Mouse (Mus musculus): ENCODE measurements around the gene Cks2. TPM values are rescaled to one million over a fixed set of nuclear protein-coding genes. Genes with fewer than 3 reads are reported as not detected.

Gene Cks2
- polyA plus RNA-seq (2012; rRNA removed) = 34.8 and 36.5 TPM in 2 replicates

DNA sequence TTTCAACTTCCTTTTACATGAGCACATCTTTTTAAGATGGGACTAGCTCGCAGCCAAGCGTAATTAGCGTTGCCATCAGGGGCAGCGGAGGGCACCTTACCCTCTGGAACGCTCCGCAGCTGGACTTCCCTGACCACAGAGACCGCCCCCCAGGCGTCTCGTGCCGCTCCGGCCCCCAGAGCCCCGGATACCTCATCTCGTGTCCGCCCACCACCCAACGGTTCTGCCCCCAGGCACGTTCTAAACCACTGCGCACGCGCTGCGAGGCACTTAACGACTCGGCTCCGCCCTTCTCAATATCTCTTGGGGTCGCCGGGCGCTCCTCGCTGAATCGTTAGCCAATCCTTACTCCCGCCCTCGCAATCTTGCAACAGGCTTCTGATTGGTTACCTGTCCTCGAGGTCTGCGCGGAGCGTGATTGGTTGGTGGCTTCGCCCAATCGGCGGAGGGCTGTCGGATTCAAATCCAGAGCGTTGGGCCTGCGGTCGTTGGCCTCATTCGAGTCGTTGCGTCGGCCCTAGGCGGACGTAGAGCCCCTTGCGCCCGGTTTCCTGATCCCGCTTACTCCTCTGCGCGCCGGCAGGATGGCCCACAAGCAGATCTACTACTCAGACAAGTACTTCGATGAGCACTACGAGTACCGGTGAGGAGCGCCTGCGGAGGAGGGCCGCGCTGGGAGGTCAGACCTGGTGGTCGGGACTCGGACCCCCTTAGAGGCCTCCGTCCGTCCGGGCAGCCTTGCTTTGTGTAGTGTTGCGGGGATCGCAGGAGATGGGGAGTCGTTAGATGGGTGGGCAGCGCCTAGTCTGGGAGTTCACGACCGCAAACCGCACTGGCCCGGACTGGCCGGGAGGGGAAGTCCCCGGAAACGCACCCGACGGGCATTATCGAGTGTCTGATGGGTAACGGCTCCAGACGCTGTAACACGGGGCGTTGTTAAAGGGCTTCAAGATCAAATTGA lies at the start of gene Cks2:
Gene Cks2, plus strand, starts transcription at position 404 of the 961 bp plus-strand sequence.
- H3K36me3 ChIP-seq (ENCODE audit: control insufficient read depth, insufficient read depth, low read length) = no peaks in the 10 kb centered on the region
- peaks cover 8% of the 10 kb centered on the region; the same call in 1 of the 2 replicates for H3K4me1 ChIP-seq (ENCODE audit: control insufficient read depth, insufficient read depth, low read length)
- H3K4me3 ChIP-seq (ENCODE audit: insufficient read depth, low read depth, low read length) = peak within 1 kb of the TSS; percentile 90
- DNase-seq = peak; percentile 99
- peak within 1 kb of the TSS; percentile 81 for H3K27ac ChIP-seq (ENCODE audit: insufficient read depth, low read depth, low read length)
- under 1% methylated on average over 83 of the region's 83 CpGs for WGBS
- H3K27me3 ChIP-seq (replicated peaks; ENCODE audit: control insufficient read depth, insufficient read depth, low read length) = no peaks in the 10 kb centered on the region
- TF ChIP-seq CTCF (conservative IDR thresholded peaks at IDR 0.05; ENCODE audit: insufficient read depth, insufficient read length, low read depth, low read length) (no peak), POLR2A (IDR thresholded peaks at IDR 0.05; ENCODE audit: low read depth, low read length) (peak; percentile 47)

DNA sequence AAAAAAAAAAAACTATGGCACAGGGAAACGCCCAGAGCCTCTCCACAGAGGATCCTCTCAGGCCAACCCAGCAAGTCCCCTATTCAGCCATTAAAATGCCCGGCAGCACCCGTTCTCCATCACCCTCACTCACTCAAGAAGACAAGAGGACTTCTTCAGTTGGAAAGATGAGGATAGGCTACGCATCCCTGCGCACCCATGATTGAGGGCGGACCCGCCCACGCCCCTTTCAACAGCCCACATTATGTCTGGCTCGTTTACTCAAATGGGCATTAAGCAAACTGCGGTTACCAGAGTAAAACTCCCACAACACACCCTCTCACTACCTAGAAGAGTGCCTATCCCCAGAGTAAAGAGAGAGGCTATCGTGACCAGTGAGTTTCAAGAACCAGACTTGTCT lies 49.6 kb upstream of the Cks2 start:
- Histone ChIP-seq H3K27ac (ENCODE audit: insufficient read depth, low read depth, low read length) (no peak overlapping the region), H3K36me3 (ENCODE audit: control insufficient read depth, insufficient read depth, low read length) (no peaks in the 10 kb centered on the region), H3K27me3 (replicated peaks; ENCODE audit: control insufficient read depth, insufficient read depth, low read length) (no peaks in the 10 kb centered on the region; the same call in 1 of the 2 replicates), H3K4me3 (ENCODE audit: insufficient read depth, low read depth, low read length) (no peak overlapping the region), H3K4me1 (ENCODE audit: control insufficient read depth, insufficient read depth, low read length) (no peaks in the 10 kb centered on the region)
- 17% methylated on average over 11 of the region's 11 CpGs for WGBS
- no peak for DNase-seq
- TF ChIP-seq CTCF (conservative IDR thresholded peaks at IDR 0.05; ENCODE audit: insufficient read depth, insufficient read length, low read depth, low read length) = no peak
- TF ChIP-seq POLR2A (IDR thresholded peaks at IDR 0.05; ENCODE audit: low read depth, low read length) = no peak

DNA sequence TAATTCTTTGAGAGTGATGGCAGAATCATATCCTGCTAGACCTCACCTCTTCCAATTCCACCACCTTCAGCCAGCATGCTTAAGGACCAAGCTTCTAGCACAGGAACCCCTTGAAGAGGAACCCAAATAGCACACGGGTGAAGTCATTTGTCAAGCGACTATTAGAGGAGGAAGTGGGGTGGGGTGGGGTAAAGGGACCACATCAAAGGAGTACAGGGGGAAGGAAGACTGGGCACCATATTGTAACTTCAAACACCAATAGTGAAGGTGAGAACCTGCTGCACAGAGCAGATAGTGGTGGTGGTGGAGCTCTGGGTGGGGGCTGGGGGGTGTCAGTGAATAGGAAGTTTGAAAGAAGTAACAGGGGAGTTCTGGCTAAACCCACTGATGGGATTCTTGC lies 47.0 kb upstream of the Cks2 start:
- no peaks in the 10 kb centered on the region; the same call in 1 of the 2 replicates for H3K27me3 ChIP-seq (replicated peaks; ENCODE audit: control insufficient read depth, insufficient read depth, low read length)
- no peaks in the 10 kb centered on the region for H3K36me3 ChIP-seq (ENCODE audit: control insufficient read depth, insufficient read depth, low read length)
- DNase-seq = no peak
- 54% methylated on average over 2 of the region's 2 CpGs for WGBS
- TF ChIP-seq CTCF (conservative IDR thresholded peaks at IDR 0.05; ENCODE audit: insufficient read depth, insufficient read length, low read depth, low read length) (no peak), POLR2A (IDR thresholded peaks at IDR 0.05; ENCODE audit: low read depth, low read length) (no peak)
- no peak overlapping the region for H3K27ac ChIP-seq (ENCODE audit: insufficient read depth, low read depth, low read length)
- H3K4me3 ChIP-seq (ENCODE audit: insufficient read depth, low read depth, low read length) = no peak overlapping the region
- no peaks in the 10 kb centered on the region for H3K4me1 ChIP-seq (ENCODE audit: control insufficient read depth, insufficient read depth, low read length)

DNA sequence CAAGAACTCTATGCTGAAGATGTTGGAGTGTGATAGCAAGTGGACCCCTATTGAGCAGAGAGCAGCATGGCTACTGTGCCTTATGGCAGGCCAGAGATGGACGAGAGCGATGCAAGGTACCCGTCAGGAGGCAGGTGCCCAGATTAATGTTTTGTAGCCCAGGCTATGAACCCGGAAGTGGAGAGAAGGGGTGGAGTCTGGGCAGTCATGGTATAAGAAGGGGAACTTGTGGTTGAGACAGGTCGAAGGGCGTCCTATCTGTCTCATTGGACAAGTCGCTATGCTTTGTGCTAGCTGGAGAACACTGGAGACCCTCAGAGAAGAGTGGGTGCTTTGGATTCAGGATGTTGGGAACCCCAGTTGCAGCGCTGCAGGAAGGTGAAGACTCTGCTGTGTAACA lies 44.9 kb upstream of the Cks2 start:
- H3K4me1 ChIP-seq (ENCODE audit: control insufficient read depth, insufficient read depth, low read length) = no peaks in the 10 kb centered on the region
- no peak overlapping the region for H3K4me3 ChIP-seq (ENCODE audit: insufficient read depth, low read depth, low read length)
- no peak for DNase-seq
- no peak overlapping the region for H3K27ac ChIP-seq (ENCODE audit: insufficient read depth, low read depth, low read length)
- TF ChIP-seq POLR2A (IDR thresholded peaks at IDR 0.05; ENCODE audit: low read depth, low read length) (no peak), CTCF (conservative IDR thresholded peaks at IDR 0.05; ENCODE audit: insufficient read depth, insufficient read length, low read depth, low read length) (no peak)
- 87% methylated on average over 8 of the region's 8 CpGs for WGBS
- no peaks in the 10 kb centered on the region for H3K27me3 ChIP-seq (replicated peaks; ENCODE audit: control insufficient read depth, insufficient read depth, low read length)
- H3K36me3 ChIP-seq (ENCODE audit: control insufficient read depth, insufficient read depth, low read length) = no peaks in the 10 kb centered on the region

DNA sequence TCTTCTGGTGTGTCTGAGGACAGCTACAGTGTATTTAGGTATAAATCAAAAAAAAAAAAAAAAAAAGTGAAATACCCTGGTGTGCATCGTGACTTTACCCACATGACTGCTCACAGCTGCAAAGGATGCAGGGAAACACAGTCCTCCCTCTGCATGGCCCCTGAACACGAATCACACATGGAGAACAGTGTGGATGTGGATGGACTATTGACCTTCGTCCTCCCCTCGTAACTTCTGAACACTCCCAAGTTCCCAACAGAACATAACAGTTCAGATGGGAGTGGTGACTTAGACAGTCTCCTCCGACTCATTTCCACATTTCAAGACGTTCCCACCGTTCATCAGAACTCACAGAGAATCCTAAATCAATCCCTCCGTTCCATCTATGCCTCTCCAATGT lies 42.3 kb upstream of the Cks2 start:
- Histone ChIP-seq H3K36me3 (ENCODE audit: control insufficient read depth, insufficient read depth, low read length) (no peaks in the 10 kb centered on the region), H3K4me3 (ENCODE audit: insufficient read depth, low read depth, low read length) (no peak overlapping the region), H3K27ac (ENCODE audit: insufficient read depth, low read depth, low read length) (no peak overlapping the region), H3K27me3 (replicated peaks; ENCODE audit: control insufficient read depth, insufficient read depth, low read length) (no peaks in the 10 kb centered on the region), H3K4me1 (ENCODE audit: control insufficient read depth, insufficient read depth, low read length) (no peaks in the 10 kb centered on the region)
- DNase-seq = peak; percentile 11
- TF ChIP-seq CTCF (conservative IDR thresholded peaks at IDR 0.05; ENCODE audit: insufficient read depth, insufficient read length, low read depth, low read length) = no peak
- no peak for TF ChIP-seq POLR2A (IDR thresholded peaks at IDR 0.05; ENCODE audit: low read depth, low read length)
- WGBS = 36% methylated on average over 8 of the region's 8 CpGs

DNA sequence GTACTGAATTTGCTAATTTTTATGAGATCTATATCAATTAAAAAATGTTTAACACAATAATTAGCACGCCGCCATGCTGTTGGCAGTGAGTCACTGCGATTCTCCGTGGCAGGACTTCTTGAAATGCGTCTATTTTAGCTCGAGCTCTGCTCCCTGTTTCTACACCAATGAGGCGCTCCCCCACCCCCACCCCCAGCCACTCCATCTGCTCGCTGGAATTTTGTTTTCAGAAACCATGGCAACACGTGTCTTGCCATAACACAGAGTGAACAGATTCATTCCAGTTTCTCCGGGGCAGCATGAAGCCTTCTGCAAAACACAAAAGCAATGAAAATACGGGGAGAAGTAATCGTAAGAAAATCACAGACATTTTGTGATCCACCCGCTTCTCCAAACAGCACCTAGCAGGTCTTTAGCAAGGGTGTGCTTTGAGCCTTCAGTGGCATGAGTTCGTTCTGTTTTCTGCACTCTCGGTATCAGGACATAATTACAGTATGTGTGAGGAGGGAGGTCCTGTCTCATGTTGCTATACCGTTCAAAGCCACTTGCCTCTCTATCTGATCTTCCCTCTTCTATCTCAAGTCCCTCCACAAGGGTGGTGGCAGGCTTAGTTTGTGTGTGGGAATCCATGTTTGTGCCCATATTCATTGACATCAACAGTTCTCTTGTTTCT lies 41.7 kb upstream of the Cks2 start:
- 22% methylated on average over 16 of the region's 16 CpGs for WGBS
- TF ChIP-seq CTCF (conservative IDR thresholded peaks at IDR 0.05; ENCODE audit: insufficient read depth, insufficient read length, low read depth, low read length) (no peak), POLR2A (IDR thresholded peaks at IDR 0.05; ENCODE audit: low read depth, low read length) (no peak)
- no peak for DNase-seq
- Histone ChIP-seq H3K4me1 (ENCODE audit: control insufficient read depth, insufficient read depth, low read length) (no peaks in the 10 kb centered on the region), H3K36me3 (ENCODE audit: control insufficient read depth, insufficient read depth, low read length) (no peaks in the 10 kb centered on the region), H3K27ac (ENCODE audit: insufficient read depth, low read depth, low read length) (no peak overlapping the region), H3K27me3 (replicated peaks; ENCODE audit: control insufficient read depth, insufficient read depth, low read length) (no peaks in the 10 kb centered on the region), H3K4me3 (ENCODE audit: insufficient read depth, low read depth, low read length) (no peak overlapping the region)

DNA sequence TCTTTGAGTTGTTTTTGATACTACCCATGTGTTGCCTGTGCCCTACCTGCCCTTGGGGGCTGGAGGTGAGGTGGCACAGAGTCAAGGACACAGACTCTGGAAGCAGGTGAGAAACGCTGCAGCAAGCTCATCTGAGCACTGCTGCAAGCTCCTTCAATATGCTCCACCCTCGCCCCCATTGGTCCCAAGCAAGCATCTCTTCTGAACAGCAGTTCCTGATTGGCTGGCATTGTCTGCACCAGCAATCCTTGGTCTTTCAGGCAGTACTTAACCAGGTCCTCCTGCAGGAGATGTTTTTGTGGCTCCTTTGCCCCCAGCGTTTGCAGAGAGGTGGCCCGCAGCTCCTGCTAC lies 41.2 kb upstream of the Cks2 start:
- TF ChIP-seq CTCF (conservative IDR thresholded peaks at IDR 0.05; ENCODE audit: insufficient read depth, insufficient read length, low read depth, low read length) (no peak), POLR2A (IDR thresholded peaks at IDR 0.05; ENCODE audit: low read depth, low read length) (no peak)
- H3K4me3 ChIP-seq (ENCODE audit: insufficient read depth, low read depth, low read length) = no peak overlapping the region
- H3K36me3 ChIP-seq (ENCODE audit: control insufficient read depth, insufficient read depth, low read length) = no peaks in the 10 kb centered on the region
- no peak overlapping the region for H3K27ac ChIP-seq (ENCODE audit: insufficient read depth, low read depth, low read length)
- H3K27me3 ChIP-seq (replicated peaks; ENCODE audit: control insufficient read depth, insufficient read depth, low read length) = no peaks in the 10 kb centered on the region
- H3K4me1 ChIP-seq (ENCODE audit: control insufficient read depth, insufficient read depth, low read length) = no peaks in the 10 kb centered on the region
- DNase-seq = no peak
- 55% methylated on average over 4 of the region's 4 CpGs for WGBS

All from kidney, adult 2 months (tissue).